Mouse (Mus musculus): ENCODE results near the gene Timm17a. TPM values are rescaled to one million over a fixed set of nuclear protein-coding genes. Genes with fewer than 3 reads are reported as not detected.

Gene Timm17a
- polyA plus RNA-seq, 1 experiment from 2014 or later = 210 TPM

Other genes starting within 250 kb of the Timm17a start
- 0.98 and 1.1 TPM in 2 replicates for gene Lgr6, start 208.5 kb downstream of the Timm17a start, polyA plus RNA-seq (2015; fragmentation: Nextera tagmentation; extraction: Ambion mirVana)
- 1.2 TPM in 2 replicates for gene Ptpn7, start 181.1 kb downstream of the Timm17a start, polyA plus RNA-seq (2015; fragmentation: Nextera tagmentation; extraction: Ambion mirVana)
- gene Arl8a, start 167.0 kb downstream of the Timm17a start, polyA plus RNA-seq (2015; fragmentation: Nextera tagmentation; extraction: Ambion mirVana) = 45.3 and 52.3 TPM in 2 replicates
- gene Gpr37l1, start 146.1 kb downstream of the Timm17a start, polyA plus RNA-seq (2015; fragmentation: Nextera tagmentation; extraction: Ambion mirVana) = 0.09 TPM in 1 of 2 replicates, not detected in the other
- gene Elf3, start 55.2 kb downstream of the Timm17a start, polyA plus RNA-seq (2015; fragmentation: Nextera tagmentation; extraction: Ambion mirVana) = 25.8 and 30.7 TPM in 2 replicates
- gene Rnpep, start 29.7 kb downstream of the Timm17a start, polyA plus RNA-seq (2015; fragmentation: Nextera tagmentation; extraction: Ambion mirVana) = 88.0 and 93.4 TPM in 2 replicates
- gene Lmod1, start 11.0 kb upstream of the Timm17a start, polyA plus RNA-seq (2015; fragmentation: Nextera tagmentation; extraction: Ambion mirVana) = 0.95 and 3.4 TPM in 2 replicates
- 43.5 and 48.3 TPM in 2 replicates for gene Shisa4, start 61.5 kb upstream of the Timm17a start, polyA plus RNA-seq (2015; fragmentation: Nextera tagmentation; extraction: Ambion mirVana)
- gene Ipo9, start 116.7 kb upstream of the Timm17a start, polyA plus RNA-seq (2015; fragmentation: Nextera tagmentation; extraction: Ambion mirVana) = 132 and 140 TPM in 2 replicates

Data from kidney, embryonic 15.5 days (tissue).